ENCODE assay signal across 16 mouse cellular contexts in the genomic region with DNA sequence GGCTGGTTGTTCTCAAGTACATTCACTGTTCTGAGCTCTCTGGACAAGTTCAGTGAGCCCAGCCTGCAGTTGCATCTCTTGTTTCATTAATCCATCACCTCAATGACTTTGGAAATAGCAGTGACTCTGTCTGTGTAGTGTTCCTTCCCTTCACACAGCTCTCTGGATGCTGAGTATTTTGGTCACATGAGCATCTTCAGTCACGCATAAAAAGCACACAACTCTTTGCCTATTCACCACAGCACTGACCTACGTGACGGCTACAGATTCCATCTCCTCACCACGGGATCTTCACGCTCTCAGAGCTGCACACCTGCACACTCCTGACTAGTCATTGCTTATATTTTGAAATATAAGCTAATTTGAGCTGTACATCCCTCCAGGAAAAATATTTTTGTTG.
A peak's percentile ranks its signal among the peaks of the same experiment; 100 is the strongest.
DNase-seq lines count a peak whose midpoint lies in the region; ATAC-seq and TF ChIP-seq lines count a peak whose summit lies in the region.
"Had no signal": no experiment of that assay in that cellular context is flagged by ENCODE, and none has a peak within 500 bp of the region (broad histone marks: within the 10 kb centered on the region; RNA-seq: fewer than 3 reads in every experiment).

No protein-coding gene starts in this region.

- no peak overlapping the region for H3K9ac ChIP-seq in neural tube, embryonic 11.5 days (ENCODE audit: low read length)
- no peak overlapping the region for H3K9ac ChIP-seq in hindbrain, postnatal 0 days (replicated peaks; ENCODE audit: low read length)
- no peak overlapping the region for H3K9ac ChIP-seq in neural tube, embryonic 14.5 days (replicated peaks; ENCODE audit: low read depth, low read length)
- H3K9ac ChIP-seq: embryonic facial prominence, embryonic 12.5 days had no signal

- H3K27ac ChIP-seq in neural tube, embryonic 11.5 days (ENCODE audit: low read depth, low read length) = no peak overlapping the region
- peak overlapping the region; percentile 11 for H3K27ac ChIP-seq in hindbrain, postnatal 0 days
- peak overlapping the region; percentile 6; the same call in 1 of the 2 replicates for H3K27ac ChIP-seq in neural tube, embryonic 14.5 days (ENCODE audit: low read depth, low read length)
- H3K27ac ChIP-seq: embryonic facial prominence, embryonic 12.5 days; heart, embryonic 10.5 days had no signal

- whole genome bisulfite sequencing in neural tube, embryonic 11.5 days = 76% methylated on average over 5 of the region's 5 CpGs
- WGBS in hindbrain, postnatal 0 days = 43% methylated on average over 5 of the region's 5 CpGs
- WGBS in neural tube, embryonic 14.5 days = 51% methylated on average over 5 of the region's 5 CpGs

- DNase-seq in frontal cortex, postnatal 36 days (ENCODE audit: low spot score in 2 of 2) = no peak
- DNase-seq in neural tube, embryonic 11.5 days (ENCODE audit: low spot score) = no peak
- DNase-seq in neural tube, embryonic 10.5 days (ENCODE audit: extremely low spot score, low spot score) = no peak
- DNase-seq in hindbrain, postnatal 0 days (ENCODE audit: low spot score) = no peak
- DNase-seq in cerebellum, adult 9-10 months = no peak
- no peak for DNase-seq in heart, adult 8-10 months (ENCODE audit: low spot score)
- DNase-seq: gastrocnemius, postnatal 10 days; heart, postnatal 14 days; kidney, adult 18-20 months; lung, postnatal 36 days; thymus, adult 18-20 months had no signal

- peak; percentile 10; the same call in 1 of the 2 replicates for ATAC-seq in frontal cortex, adult (ENCODE audit: low TSS enrichment)
- 0 out of 2 replicates have a peak, but pooled peaks have one; percentile 13 for ATAC-seq in neural tube, embryonic 11.5 days (ENCODE audit: insufficient read depth, low FRiP score, low TSS enrichment)
- peak; percentile 41 for ATAC-seq in hindbrain, postnatal 0 days
- peak; percentile 57 for ATAC-seq in neural tube, embryonic 14.5 days (ENCODE audit: low read depth)
- ATAC-seq: Patski had no signal

- H3K4me3 ChIP-seq in neural tube, embryonic 11.5 days (ENCODE audit: low read depth, low read length) = no peak overlapping the region
- no peak overlapping the region for H3K4me3 ChIP-seq in hindbrain, postnatal 0 days (ENCODE audit: low read length)
- H3K4me3 ChIP-seq in neural tube, embryonic 14.5 days (ENCODE audit: low read depth, low read length) = no peak overlapping the region
- H3K4me3 ChIP-seq: embryonic facial prominence, embryonic 12.5 days; heart, embryonic 10.5 days had no signal

- peaks cover 5% of the 10 kb centered on the region for H3K4me1 ChIP-seq in neural tube, embryonic 11.5 days (ENCODE audit: control insufficient read depth, insufficient read depth, low read length)
- H3K4me1 ChIP-seq in hindbrain, postnatal 0 days (ENCODE audit: insufficient read depth, low read length) = 0 out of 2 replicates have a peak, but pooled peaks cover 3% of the 10 kb centered on the region
- peaks cover 7% of the 10 kb centered on the region; the same call in 1 of the 2 replicates for H3K4me1 ChIP-seq in neural tube, embryonic 14.5 days (ENCODE audit: control insufficient read depth, insufficient read depth, low read length)

- no peaks in the 10 kb centered on the region for H3K9me3 ChIP-seq in neural tube, embryonic 11.5 days (ENCODE audit: control insufficient read depth, low read length)
- H3K9me3 ChIP-seq in hindbrain, postnatal 0 days (ENCODE audit: low read length) = no peaks in the 10 kb centered on the region
- no peaks in the 10 kb centered on the region for H3K9me3 ChIP-seq in neural tube, embryonic 14.5 days (ENCODE audit: control insufficient read depth, low read length)
- H3K9me3 ChIP-seq: embryonic facial prominence, embryonic 12.5 days; heart, embryonic 10.5 days had no signal

- no peaks in the 10 kb centered on the region for H3K27me3 ChIP-seq in neural tube, embryonic 11.5 days (ENCODE audit: control insufficient read depth, insufficient read depth, low read length)
- no peaks in the 10 kb centered on the region for H3K27me3 ChIP-seq in hindbrain, postnatal 0 days (ENCODE audit: insufficient read depth, low read length)
- H3K27me3 ChIP-seq in neural tube, embryonic 14.5 days (ENCODE audit: control insufficient read depth, insufficient read depth, low read length) = no peaks in the 10 kb centered on the region
- H3K27me3 ChIP-seq: embryonic facial prominence, embryonic 12.5 days had no signal

- no peak overlapping the region for H3K4me2 ChIP-seq in neural tube, embryonic 11.5 days (ENCODE audit: low read depth)
- no peak overlapping the region for H3K4me2 ChIP-seq in hindbrain, postnatal 0 days (ENCODE audit: low read depth, low read length)
- H3K4me2 ChIP-seq in neural tube, embryonic 14.5 days (ENCODE audit: low read depth, low read length) = no peak overlapping the region
- H3K4me2 ChIP-seq: embryonic facial prominence, embryonic 12.5 days had no signal

- no peak for TF ChIP-seq CTCF in hindbrain, postnatal 0 days (IDR thresholded peaks at IDR 0.05; ENCODE audit: low read depth)

- H3K36me3 ChIP-seq in neural tube, embryonic 11.5 days (ENCODE audit: control insufficient read depth, insufficient read depth, low read length) = no peaks in the 10 kb centered on the region
- H3K36me3 ChIP-seq in hindbrain, postnatal 0 days (ENCODE audit: insufficient read depth, low read length) = peaks cover 21% of the 10 kb centered on the region; the same call in 1 of the 2 replicates
- H3K36me3 ChIP-seq in neural tube, embryonic 14.5 days (ENCODE audit: control insufficient read depth, insufficient read depth, low read length) = 0 out of 2 replicates have a peak, but pooled peaks cover 3% of the 10 kb centered on the region
- H3K36me3 ChIP-seq: embryonic facial prominence, embryonic 12.5 days; heart, embryonic 10.5 days had no signal
